Mouse (Mus musculus) adrenal gland, postnatal 4 days (tissue): Measurements from ENCODE around the gene Retreg1. TPM values are rescaled to one million over a fixed set of nuclear protein-coding genes. Genes with fewer than 3 reads are reported as not detected.
"Not testable (repeated sequence)": the region's sequence is repeated elsewhere in the genome, so short reads cannot be mapped to it uniquely, and the experiment has no call there.

Source experiments
- DNase-seq, 2 experiments: peaks; one replicate each; pipeline ENCODE4 v3.0.0; 2021 to 2022; ENCODE audit warnings: low spot score in 2 of 2, mixed read lengths in 2 of 2
- microRNA-seq: library from miRNA; unstranded; fragments of <30 nt; microRNA quantifications from one replicate; pipeline ENCODE4 v1.2.0, GENCODE M21; 2021
- total RNA-seq, 2 experiments: library from RNA; stranded (reverse); gene quantifications; 2 replicates each; pipeline ENCODE4 v1.2.3; 2021

Retreg1 gene
- total RNA-seq, 2 experiments from 2014 or later = 33.5 to 40.0 TPM

- no peak for DNase-seq
Observed at GRCm38 (mm10) chr15:25984734-25985492, 141.9 kb downstream of the Retreg1 start.

GRCm38 (mm10) chr15:25992992-25993727 is 150.2 kb downstream of the Retreg1 start:
- DNase-seq = peak in 1 of 2 experiments; percentile 28

DNA sequence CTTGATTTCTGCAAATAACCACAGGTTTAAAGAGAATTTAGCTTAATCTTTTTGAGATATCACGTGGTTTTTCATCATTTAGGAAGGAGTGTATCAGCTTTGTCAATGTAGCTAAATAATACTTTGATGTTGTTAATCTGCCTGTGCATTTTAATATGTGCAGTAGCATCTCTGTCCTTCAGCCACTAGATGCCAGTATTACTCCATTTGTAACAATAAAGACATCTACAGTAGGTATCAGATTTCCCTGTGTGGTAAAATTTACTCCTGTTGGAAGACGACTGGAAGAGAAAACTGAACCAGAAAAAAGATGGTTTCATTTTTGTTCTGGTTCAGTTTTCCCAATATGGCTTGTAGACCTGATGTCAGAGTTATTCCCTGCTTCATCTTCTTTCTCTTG is 152.5 kb downstream of the Retreg1 start:
- no peak for DNase-seq

- DNase-seq = not testable (repeated sequence)
Observed at GRCm38 (mm10) chr15:25999545-25999944, 156.6 kb downstream of the Retreg1 start.

DNA sequence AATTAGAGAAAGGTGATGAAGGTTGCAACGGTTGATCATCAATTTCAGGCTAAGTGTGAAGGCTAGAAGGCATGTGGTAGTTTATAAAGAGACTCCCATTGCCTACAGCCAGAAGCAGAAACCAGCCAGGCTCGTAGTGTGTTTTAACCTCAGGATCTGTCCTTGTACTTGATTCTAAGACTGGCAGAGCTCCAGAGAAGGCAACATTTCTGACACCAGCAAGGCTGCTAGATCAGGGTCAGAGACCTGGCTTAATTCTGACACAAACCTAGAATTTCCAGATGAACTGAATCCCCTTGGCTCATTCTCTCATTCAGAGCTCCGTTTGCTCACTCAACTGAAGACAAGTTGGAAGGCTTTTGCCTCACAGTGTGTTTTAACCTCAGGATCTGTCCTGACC is 165.6 kb downstream of the Retreg1 start:
- DNase-seq = no peak

- DNase-seq = no peak
Observed at GRCm38 (mm10) chr15:26012891-26013290, 169.9 kb downstream of the Retreg1 start.

DNA sequence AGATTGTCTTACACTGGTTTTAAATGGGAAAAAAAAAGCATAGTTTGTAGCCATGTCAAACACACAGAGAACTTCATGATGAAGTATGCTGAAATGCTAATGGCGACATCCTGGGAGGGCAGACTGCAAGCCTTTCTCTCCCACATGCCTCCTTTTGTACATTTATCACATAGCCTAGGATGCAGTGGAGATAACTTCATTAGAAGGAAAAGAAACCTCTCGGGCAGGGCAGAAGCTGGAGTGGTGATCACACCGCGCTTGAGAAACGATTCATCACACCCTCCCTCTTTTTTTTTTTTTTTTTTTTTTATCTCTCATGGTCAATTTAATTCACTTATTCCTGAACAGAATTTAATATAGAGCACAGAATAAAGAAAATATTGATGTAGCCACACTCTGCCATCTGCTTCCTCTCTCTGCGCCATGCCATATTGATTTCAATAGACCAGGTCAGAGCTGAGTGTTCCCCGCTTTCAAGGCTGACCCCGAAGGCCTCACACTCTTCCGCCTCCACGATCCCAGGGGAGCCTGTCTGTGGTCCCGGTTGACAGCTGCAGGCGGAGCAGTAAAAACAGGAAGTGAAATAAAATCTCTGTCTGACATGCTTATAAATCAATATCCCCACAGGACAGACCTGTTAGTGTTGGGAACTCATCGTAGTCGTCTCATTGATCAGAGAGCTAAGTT is 173.1 kb downstream of the Retreg1 start:
- no peak for DNase-seq

- no peak for DNase-seq
Observed at GRCm38 (mm10) chr15:26021721-26022120, 178.7 kb downstream of the Retreg1 start.

DNA sequence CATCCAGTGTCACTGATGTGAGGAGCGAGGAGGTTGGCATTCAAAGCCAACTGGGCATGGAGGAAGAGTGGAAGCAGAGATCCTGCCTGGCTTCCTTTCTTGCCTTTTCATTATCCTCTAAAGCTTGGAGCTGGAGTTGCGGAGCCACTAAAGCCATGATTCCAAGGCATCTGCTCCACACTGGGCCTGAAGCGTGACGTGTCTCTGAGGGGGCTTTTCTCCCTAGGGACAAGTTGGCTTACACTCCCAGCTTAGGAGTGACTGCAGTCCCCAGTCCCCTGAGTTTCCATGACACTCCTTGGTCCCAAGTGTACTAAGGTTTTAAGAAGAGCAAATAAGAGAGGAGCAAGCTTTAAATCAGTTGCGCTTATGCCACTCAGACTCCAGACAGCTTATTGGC is 179.7 kb downstream of the Retreg1 start:
- no peak for DNase-seq

Small RNA genes lying within 50 kb of the gene (microRNA-seq; reads per million reads assigned to microRNA genes)
- gene Mir7212 = not detected

Other genes starting within 250 kb of the Retreg1 start
- 10 to 100 TPM; 87.7 to 91.2 TPM for gene Myo10, start 220.7 kb upstream of the Retreg1 start, total RNA-seq
- 10 to 100 TPM; 45.7 to 47.3 TPM for gene Zfp622, start 141.2 kb downstream of the Retreg1 start, total RNA-seq